Mouse (Mus musculus) liver (tissue): ENCODE measurements around the gene Scaf8.
"Not testable (repeated sequence)": the region's sequence is repeated elsewhere in the genome, so short reads cannot be mapped to it uniquely, and the experiment has no call there.

Experiments used
- DNase-seq: peaks from one replicate; pipeline ENCODE4 v3.0.0-alpha.2; 2020; ENCODE audit warnings: mixed read lengths

Gene Scaf8

GRCm38 (mm10) chr17:3114720-3115379 lies at the start of gene Scaf8:
Gene Scaf8 (plus strand): TSS chr17:3114972.
- DNase-seq: peak; percentile 91

DNA sequence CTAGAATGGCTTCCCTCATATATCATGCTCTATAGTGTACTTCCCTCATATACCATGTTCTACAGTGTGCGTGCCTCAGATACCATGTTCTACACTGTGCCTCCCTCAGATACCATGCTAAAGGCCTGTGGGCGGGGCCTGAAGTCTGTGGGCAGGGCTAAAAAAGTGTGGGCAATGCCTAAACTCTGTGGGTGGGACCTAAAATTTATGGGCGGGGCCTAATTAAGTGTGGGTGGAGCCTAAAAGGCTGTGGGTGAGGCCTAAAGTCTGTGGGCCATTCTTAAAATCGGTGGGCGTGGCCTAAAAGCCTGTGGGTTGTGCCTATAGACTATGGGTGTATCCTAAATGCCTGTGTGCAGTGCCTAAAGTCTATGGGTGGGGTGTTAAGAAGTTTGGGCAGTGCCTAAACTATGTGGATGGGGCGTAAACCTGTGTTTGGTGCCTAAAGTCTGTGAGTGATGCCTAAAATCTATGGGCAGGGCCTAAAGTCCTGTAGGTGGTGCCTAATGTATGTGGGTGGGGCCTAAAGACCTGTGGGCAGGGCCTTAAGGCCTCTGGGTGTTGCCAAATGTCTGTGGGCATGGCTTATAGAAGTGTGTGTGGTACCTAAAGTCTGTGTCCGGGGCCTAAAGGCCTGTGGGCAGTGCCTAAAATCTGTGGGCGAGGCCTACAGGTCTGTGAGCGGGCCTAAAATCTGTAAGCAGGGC lies 39.5 kb upstream of the Scaf8 start:
- peak; percentile 20 for DNase-seq

DNA sequence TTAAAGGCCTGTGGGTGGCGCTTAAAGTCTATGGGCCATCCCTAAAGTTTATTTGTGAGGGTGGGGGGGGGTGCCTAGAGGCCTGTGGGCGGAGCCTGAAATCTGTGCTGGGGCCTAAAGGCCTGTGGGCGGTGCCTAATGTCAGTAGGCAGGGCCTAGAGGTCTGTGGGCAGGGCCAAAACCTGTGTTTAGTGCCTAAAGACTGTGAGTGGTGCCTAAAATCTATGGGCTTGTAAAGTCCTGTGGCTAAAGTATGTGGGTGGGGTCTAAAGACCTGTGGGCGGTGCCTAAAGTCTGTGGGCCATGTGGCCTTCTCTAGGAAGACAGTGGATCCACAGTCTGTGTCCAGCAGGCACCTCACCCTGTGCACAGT lies 38.9 kb upstream of the Scaf8 start:
- no peak for DNase-seq

DNA sequence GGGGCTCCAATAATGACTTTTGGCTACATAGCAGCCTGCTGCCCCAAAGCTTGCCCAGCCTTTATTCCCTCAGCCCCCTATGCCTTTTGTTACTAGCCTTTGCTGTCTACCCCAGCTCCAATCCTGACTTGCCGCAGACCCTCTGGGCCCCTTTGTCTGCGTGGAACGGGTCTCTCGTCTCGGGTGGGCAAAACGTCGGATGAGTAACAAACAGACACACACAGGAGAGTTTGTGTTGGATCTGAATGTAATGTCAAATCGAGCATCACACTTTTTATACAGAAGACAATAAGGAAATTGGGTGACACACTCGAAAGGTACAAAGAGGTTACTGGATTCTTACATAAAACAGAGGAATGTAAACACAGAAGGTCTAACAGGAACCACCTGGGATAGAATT lies 36.8 kb upstream of the Scaf8 start:
- DNase-seq: not testable (repeated sequence)

DNA sequence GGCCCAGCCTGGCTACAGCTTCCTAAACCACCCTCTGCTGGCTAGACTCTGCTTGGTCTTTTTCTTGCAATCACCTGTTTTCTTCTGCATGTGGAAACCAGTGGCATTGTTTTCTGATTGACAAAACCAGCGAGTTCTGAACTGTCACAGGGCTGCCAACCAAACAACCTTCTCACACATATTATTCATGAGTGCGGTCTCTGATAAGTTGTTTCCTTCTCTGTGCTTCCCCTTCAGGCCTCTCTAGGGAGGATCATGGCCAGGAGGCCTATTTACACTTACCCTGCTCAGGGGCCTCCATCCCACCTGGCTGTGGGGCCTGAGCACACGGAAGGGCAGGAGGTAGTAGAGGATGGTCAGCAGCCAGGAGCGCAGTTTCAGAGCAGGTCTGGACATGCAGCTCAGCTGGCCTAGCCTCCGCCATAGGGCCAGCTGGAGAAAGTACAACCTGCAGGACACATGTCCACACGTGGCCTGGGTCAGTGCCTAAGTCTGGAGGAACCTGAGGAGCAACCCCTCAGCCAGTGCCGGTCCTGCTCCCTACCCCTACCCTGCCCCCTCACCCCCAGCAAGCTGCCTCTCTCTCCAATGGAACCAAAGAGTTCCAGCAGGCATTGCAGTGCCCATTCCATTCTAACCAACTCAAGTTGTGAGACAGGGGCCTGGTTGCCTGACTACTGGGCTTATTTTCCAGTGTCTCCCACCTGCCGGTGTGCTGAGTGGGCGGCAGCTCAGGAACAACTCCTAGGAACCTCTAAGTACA lies 34.0 kb upstream of the Scaf8 start:
- not testable (repeated sequence) for DNase-seq

DNA sequence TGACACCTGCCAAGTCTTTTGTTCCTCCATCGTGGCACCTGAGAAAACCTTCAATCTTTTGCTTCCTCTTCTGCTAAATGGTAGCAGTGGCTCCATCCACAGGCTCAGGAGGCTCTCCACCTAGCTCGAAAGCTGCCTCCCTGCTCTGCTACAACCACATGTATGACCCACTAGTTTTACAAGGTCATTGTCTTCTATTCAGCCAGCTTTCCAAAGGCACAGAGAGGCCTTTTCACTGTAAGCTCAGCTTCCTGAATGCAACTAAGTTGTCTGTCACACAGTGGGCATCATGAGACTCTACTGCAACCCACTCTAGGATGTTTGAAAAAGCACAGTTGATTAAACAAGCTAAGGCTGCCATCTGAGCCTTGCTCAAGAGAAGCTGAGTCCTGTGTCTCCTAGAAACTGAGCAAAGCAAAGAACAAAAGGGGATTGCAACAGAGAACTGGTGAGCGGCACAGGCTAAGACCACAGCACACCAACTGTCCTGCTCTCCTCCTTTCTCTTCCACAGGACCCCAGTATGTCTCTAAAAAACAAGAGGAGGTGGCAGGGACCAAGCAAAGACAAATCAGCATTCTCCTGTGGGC lies 33.2 kb upstream of the Scaf8 start:
- DNase-seq: not testable (repeated sequence)

- not testable (repeated sequence) for DNase-seq
Observed at GRCm38 (mm10) chr17:3082125-3082755, 32.5 kb upstream of the Scaf8 start.

- DNase-seq: peak; percentile 63
Observed at GRCm38 (mm10) chr17:3082756-3083749, 31.7 kb upstream of the Scaf8 start.

GRCm38 (mm10) chr17:3083886-3084550 lies 30.8 kb upstream of the Scaf8 start:
- DNase-seq: peak; percentile 93

GRCm38 (mm10) chr17:3084551-3084930 lies 30.2 kb upstream of the Scaf8 start:
- peak; percentile 75 for DNase-seq

GRCm38 (mm10) chr17:3085152-3085551 lies 29.6 kb upstream of the Scaf8 start:
- no peak for DNase-seq

DNA sequence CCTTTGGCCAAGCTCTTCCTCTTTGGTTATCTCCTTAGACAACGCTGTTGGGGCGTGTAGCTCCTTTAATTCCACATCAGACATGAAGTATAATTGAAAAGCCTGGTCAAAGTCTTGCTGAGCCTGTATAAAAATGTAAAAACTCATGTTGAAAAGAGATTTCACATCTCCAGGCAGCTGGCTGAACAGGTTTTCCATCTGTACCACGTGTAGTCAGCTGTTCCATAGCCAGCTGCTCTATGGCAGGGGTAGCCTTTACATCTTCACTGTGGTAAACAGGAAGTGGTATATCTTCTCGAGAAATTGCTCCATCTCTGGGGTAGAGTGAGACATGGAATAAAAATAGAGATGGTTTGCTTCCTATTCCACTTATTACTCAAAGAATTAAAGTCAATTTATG lies 22.1 kb upstream of the Scaf8 start:
- no peak for DNase-seq

DNA sequence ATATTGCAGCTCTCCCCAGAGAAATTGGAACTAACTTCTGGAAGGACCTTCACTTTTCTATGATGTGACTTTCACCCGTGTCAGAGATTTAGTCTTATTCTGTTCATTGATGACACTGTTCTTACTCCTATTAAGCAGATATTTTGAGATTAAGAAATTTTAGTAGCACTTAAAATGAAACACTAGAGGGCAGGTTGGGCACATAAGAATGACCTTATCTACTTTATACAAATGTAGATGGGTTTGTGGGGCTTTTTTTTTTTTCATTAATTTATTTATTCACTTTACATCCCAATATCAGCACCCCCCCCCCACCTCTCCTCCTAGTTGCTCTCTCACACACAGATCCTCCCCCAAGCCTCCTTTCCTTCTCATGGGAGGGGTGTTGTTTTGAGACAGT lies 15.5 kb upstream of the Scaf8 start:
- DNase-seq: not testable (repeated sequence)

- DNase-seq: peak; percentile 84
Observed at GRCm38 (mm10) chr17:3102336-3103165, 12.2 kb upstream of the Scaf8 start.

- no peak for DNase-seq
Observed at GRCm38 (mm10) chr17:3104154-3104931, 10.4 kb upstream of the Scaf8 start.

DNA sequence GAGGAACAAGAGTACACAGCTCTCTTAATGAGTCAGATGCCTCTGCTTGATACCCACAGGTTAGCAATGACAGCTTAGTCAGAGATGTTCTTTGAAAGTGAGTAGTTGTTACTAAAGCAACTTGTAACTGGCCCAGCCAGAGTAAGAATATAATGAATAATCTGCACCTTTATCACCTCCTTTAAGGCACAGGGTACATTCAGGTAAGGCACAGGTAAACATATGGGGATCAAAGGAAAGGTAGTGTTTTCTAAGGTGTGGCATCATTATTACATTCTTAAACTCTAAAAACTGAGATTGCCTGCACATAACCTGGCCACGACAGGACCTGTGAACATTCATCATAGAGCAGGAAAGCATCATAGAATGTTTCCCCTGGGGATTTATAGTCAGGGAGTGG lies 9.8 kb upstream of the Scaf8 start:
- DNase-seq: no peak

- peak; percentile 23 for DNase-seq
Observed at GRCm38 (mm10) chr17:3113737-3114357, 925 bp upstream of the Scaf8 start.

DNA sequence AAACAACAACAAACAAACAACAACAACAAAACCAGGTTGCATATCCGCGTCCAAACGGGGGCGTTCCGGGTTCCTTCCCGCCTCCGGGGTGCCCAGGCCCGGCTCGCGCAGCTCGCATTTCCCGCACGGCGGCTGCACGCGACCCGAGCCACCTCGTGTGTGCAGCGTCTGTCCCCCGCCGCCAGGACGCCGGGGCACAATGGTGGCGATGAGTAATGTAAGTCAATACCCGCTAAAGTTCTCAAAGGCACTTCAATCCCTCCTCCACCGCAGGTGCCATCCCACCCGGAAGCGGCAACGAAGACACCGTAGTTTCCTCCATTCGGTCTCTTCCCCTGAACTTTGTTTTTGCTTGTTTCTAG lies 433 bp upstream of the Scaf8 start:
- DNase-seq: peak; percentile 69
